Mouse (Mus musculus): ENCODE results near the gene Gpank1. TPM values are rescaled to one million over a fixed set of nuclear protein-coding genes. Genes with fewer than 3 reads are reported as not detected.

Gene Gpank1
- polyA plus RNA-seq, 1 experiment from 2014 or later: 24.6 TPM

DNA sequence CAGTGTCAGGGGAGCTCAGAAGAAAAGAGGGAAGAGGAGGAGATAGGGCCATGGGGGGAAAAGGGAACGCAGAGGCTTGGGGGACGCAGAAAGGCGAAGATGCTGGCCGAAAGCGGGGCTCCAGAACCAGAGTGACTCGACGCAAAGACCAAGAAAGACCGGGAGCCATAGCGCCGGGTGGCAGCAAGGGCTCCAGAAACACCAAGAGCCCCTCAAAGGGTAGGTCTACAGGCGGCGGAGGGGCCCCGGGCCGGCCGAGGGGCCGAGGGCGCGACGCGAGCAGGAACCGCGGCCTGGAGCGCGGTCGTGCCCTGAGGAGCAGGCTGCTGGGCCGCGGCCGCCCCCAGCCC, 42.9 kb downstream of the Gpank1 start:
- Histone ChIP-seq H3K36me3 (replicated peaks; ENCODE audit: control insufficient read depth, insufficient read depth, low read depth, low read length) (peaks cover 21% of the 10 kb centered on the region), H3K9me3 (replicated peaks; ENCODE audit: control insufficient read depth, low read length) (no peaks in the 10 kb centered on the region), H3K4me2 (ENCODE audit: low read depth, low read length) (peak overlapping the region; percentile 96), H3K27me3 (ENCODE audit: control insufficient read depth, insufficient read depth, low read length) (no peaks in the 10 kb centered on the region), H3K9ac (replicated peaks; ENCODE audit: low read length) (peak overlapping the region; percentile 99), H3K27ac (replicated peaks; ENCODE audit: low read depth, low read length) (peak overlapping the region; percentile 93), H3K4me1 (ENCODE audit: control insufficient read depth, insufficient read depth, low read length) (peaks cover 2% of the 10 kb centered on the region; the same call in 1 of the 2 replicates), H3K4me3 (ENCODE audit: low read depth, low read length) (peak overlapping the region; percentile 91)
- ATAC-seq (replicated peaks; ENCODE audit: insufficient number of reproducible peaks, low FRiP score, low TSS enrichment, low read depth): no peak; the same call in 1 of the 2 replicates
- under 1% methylated on average over 20 of the region's 28 CpGs for WGBS
- DNase-seq (ENCODE audit: low spot score): no peak

DNA sequence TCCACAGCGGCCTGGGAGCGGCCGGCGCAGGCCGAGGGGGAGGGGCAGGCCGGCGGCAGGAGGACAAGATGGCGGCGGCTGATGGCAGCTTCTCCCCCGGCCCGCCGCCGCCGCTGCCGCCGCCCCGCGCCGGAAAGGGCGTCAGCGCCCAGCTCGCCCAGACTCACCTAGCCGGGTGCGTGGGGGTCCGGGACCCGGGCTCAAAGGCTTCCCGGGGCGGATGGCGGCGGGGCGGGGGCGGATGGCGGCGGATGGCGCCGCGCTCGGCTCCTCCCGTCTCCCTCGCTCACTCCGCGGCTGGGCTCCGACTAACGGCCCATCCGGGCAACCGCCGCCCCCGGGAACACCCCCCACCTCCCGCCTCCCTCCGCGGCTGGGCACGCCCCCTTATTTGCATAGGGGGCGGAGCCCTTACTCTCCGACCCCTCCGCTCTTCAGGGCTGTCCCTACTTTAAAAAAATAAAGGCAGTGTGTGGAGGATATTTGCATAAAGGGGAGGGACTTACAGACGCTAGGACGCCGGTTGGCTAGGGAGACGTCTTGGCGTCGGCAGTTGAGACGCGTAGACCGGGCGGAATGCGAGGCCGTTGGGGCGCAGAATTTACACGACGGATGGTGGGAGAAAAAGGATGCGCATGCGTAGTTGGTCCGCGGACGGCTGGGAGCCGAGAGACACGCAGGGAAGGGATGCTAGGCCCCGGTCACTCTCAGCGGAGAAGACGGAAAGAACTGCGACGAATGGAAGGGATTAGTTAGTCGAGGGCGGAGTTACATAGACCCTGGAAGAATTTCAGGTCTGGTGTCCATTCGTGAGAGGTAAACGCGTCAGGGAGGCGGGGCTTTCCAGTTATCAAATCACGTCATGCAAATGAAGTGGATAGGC, 43.6 kb downstream of the Gpank1 start, which contains the start of gene Prrc2a:
Gene Prrc2a (minus strand): TSS at position 330 of the 883 bp plus-strand sequence.
- DNase-seq (ENCODE audit: low spot score): peak; percentile 98
- peak within 1 kb of the TSS; percentile 93 for H3K27ac ChIP-seq (replicated peaks; ENCODE audit: low read depth, low read length)
- peak within 1 kb of the TSS; percentile 96 for H3K4me2 ChIP-seq (ENCODE audit: low read depth, low read length)
- no peaks in the 10 kb centered on the region for H3K9me3 ChIP-seq (replicated peaks; ENCODE audit: control insufficient read depth, low read length)
- peaks cover 16% of the 10 kb centered on the region for H3K36me3 ChIP-seq (replicated peaks; ENCODE audit: control insufficient read depth, insufficient read depth, low read depth, low read length)
- H3K27me3 ChIP-seq (ENCODE audit: control insufficient read depth, insufficient read depth, low read length): no peaks in the 10 kb centered on the region
- H3K9ac ChIP-seq (replicated peaks; ENCODE audit: low read length): peak within 1 kb of the TSS; percentile 99
- under 1% methylated on average over 53 of the region's 89 CpGs for WGBS
- peak within 1 kb of the TSS; percentile 91 for H3K4me3 ChIP-seq (ENCODE audit: low read depth, low read length)
- peaks cover 2% of the 10 kb centered on the region; the same call in 1 of the 2 replicates for H3K4me1 ChIP-seq (ENCODE audit: control insufficient read depth, insufficient read depth, low read length)
- peak; percentile 89 for ATAC-seq (replicated peaks; ENCODE audit: insufficient number of reproducible peaks, low FRiP score, low TSS enrichment, low read depth)

DNA sequence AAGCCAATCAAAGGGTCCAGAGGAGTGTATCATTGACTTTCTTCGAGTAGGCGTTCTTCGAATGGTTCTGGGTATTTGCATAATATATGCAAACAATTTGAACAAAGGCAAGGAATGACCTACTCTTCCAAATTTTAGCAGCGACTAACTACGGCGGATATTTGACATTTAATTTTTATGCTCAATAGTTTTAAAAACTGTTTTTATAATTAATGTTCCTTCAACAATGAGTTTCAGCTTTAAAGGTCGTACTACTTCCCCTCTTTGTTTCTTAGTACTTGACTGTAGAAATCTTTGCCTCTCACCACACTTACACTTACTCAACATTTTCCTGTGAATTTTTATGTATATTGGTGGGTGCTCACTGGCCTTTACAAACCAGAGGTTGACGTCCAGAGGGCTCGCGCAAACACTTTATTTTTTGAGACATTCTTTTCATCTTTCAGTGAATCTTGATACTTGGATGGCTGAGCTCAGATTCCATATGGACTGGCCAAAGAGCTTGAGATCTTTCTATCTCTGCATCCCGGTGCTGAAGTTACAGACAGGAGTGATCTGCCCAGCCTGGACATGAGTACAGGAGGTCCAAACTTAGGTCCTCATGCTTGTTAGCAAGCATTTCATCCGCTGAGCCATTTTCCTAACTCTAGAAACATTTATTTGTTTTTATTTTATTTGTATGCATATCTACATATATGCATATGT, 44.3 kb downstream of the Gpank1 start:
- WGBS: 24% methylated on average over 12 of the region's 12 CpGs
- H3K4me3 ChIP-seq (ENCODE audit: low read depth, low read length): peak overlapping the region; percentile 91
- ATAC-seq (replicated peaks; ENCODE audit: insufficient number of reproducible peaks, low FRiP score, low TSS enrichment, low read depth) (peak; percentile 82), DNase-seq (ENCODE audit: low spot score) (peak; percentile 21)
- H3K9ac ChIP-seq (replicated peaks; ENCODE audit: low read length): peak overlapping the region; percentile 39
- peak overlapping the region; percentile 80 for H3K27ac ChIP-seq (replicated peaks; ENCODE audit: low read depth, low read length)
- no peaks in the 10 kb centered on the region for H3K27me3 ChIP-seq (ENCODE audit: control insufficient read depth, insufficient read depth, low read length)
- H3K4me2 ChIP-seq (ENCODE audit: low read depth, low read length): peak overlapping the region; percentile 36
- peaks cover 8% of the 10 kb centered on the region for H3K36me3 ChIP-seq (replicated peaks; ENCODE audit: control insufficient read depth, insufficient read depth, low read depth, low read length)
- peaks cover 2% of the 10 kb centered on the region; the same call in 1 of the 2 replicates for H3K4me1 ChIP-seq (ENCODE audit: control insufficient read depth, insufficient read depth, low read length)
- no peaks in the 10 kb centered on the region for H3K9me3 ChIP-seq (replicated peaks; ENCODE audit: control insufficient read depth, low read length)

DNA sequence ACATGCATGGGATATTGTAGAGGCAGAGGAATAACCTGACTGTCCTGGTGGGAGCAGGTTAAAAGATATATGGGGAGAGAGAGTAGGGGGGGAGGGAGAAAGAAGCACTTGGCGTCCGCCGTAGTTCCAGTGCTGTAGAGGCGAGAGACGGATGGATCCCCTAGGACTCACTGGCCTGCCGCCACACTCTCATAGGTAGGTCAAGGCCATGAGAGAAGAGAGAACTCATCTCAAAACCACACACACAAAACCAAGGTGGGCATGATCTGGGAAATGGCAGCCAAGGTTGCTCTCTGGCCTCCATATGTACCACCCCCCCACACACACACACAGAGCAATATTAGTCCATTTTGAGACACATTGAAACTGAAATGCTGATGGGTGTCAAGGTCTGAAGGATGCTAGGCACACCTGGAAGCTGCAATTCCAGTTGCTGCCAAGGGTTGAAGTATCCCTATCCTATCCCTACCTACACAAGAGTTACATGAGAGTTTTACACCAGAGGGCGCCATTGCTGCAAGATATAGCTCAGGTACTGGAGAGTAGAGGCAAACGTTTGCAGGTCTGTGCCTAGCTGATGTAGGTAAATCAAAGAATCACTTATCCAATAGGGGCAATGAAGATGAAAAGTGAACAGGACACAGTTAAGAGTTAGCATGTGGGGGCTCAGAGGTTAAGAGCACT, 45.2 kb downstream of the Gpank1 start:
- Histone ChIP-seq H3K27me3 (ENCODE audit: control insufficient read depth, insufficient read depth, low read length) (no peaks in the 10 kb centered on the region), H3K36me3 (replicated peaks; ENCODE audit: control insufficient read depth, insufficient read depth, low read depth, low read length) (no peaks in the 10 kb centered on the region; the same call in 1 of the 2 replicates), H3K4me1 (ENCODE audit: control insufficient read depth, insufficient read depth, low read length) (peaks cover 2% of the 10 kb centered on the region; the same call in 1 of the 2 replicates), H3K4me2 (ENCODE audit: low read depth, low read length) (peak overlapping the region; percentile 36; the same call in 1 of the 2 replicates), H3K9ac (replicated peaks; ENCODE audit: low read length) (peak overlapping the region; percentile 38; the same call in 1 of the 2 replicates), H3K4me3 (ENCODE audit: low read depth, low read length) (no peak overlapping the region), H3K9me3 (replicated peaks; ENCODE audit: control insufficient read depth, low read length) (no peaks in the 10 kb centered on the region), H3K27ac (replicated peaks; ENCODE audit: low read depth, low read length) (no peak overlapping the region)
- peak; percentile 81 for DNase-seq (ENCODE audit: low spot score)
- ATAC-seq (replicated peaks; ENCODE audit: insufficient number of reproducible peaks, low FRiP score, low TSS enrichment, low read depth): 0 out of 2 replicates have a peak, but pooled peaks have one; percentile 11
- 74% methylated on average over 8 of the region's 8 CpGs for WGBS

DNA sequence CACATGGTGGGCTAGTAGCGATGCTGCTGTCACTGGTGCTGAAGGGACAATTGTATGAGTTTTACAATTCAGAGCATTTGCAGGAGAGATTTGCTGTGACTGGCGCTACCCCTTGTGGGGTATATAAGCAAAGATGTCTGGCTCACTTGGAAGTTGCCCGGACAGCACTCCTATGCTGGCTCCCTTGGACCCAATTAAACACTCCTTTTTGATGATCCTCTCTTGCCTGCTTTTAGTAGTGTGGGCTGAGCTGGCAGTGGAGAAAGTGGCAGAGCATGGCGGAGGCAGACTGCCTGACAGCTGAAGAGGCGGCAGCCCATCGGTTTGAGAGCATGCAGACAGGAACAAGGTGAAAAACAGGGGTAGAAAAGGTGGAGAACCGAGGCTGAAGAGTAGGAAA, 46.5 kb downstream of the Gpank1 start:
- DNase-seq (ENCODE audit: low spot score) (no peak), ATAC-seq (replicated peaks; ENCODE audit: insufficient number of reproducible peaks, low FRiP score, low TSS enrichment, low read depth) (no peak)
- Histone ChIP-seq H3K36me3 (replicated peaks; ENCODE audit: control insufficient read depth, insufficient read depth, low read depth, low read length) (no peaks in the 10 kb centered on the region), H3K27me3 (ENCODE audit: control insufficient read depth, insufficient read depth, low read length) (no peaks in the 10 kb centered on the region), H3K9ac (replicated peaks; ENCODE audit: low read length) (no peak overlapping the region), H3K9me3 (replicated peaks; ENCODE audit: control insufficient read depth, low read length) (no peaks in the 10 kb centered on the region), H3K4me3 (ENCODE audit: low read depth, low read length) (no peak overlapping the region), H3K27ac (replicated peaks; ENCODE audit: low read depth, low read length) (no peak overlapping the region), H3K4me2 (ENCODE audit: low read depth, low read length) (no peak overlapping the region), H3K4me1 (ENCODE audit: control insufficient read depth, insufficient read depth, low read length) (peaks cover 2% of the 10 kb centered on the region; the same call in 1 of the 2 replicates)
- WGBS: 84% methylated on average over 7 of the region's 7 CpGs

DNA sequence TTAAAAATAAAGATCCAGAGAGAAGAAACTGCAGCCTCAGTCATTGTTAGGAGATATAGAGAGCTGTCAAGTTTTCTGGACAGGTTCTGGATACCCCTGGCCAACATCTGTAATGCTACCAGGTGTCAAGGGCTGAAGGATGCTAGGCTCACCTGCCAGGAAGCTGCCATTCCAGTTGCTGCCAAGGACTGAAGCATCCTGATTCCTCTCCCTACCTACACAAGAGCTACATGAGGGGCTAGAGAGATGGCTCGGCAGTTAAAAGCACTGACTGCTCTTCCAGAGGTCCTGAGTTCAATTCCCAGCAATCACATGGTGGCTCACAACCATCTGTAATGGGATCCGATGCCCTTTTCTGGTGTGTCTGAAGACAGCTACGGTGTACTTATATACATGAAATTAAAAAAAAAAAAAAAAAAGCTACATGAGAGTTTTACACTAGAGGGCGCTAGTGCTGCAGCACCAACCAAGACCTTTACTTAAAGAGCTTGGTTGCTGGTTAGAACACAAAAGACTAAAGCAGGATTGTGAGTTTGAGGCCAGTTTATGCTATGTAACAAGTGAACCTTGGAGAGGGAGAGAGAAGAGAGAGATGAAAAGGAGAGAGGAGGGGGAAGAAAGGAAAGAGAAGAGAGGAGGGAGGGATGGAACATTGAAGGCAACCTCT, 47.4 kb downstream of the Gpank1 start:
- Histone ChIP-seq H3K9ac (replicated peaks; ENCODE audit: low read length) (no peak overlapping the region), H3K4me3 (ENCODE audit: low read depth, low read length) (no peak overlapping the region), H3K9me3 (replicated peaks; ENCODE audit: control insufficient read depth, low read length) (no peaks in the 10 kb centered on the region), H3K36me3 (replicated peaks; ENCODE audit: control insufficient read depth, insufficient read depth, low read depth, low read length) (no peaks in the 10 kb centered on the region), H3K4me1 (ENCODE audit: control insufficient read depth, insufficient read depth, low read length) (no peaks in the 10 kb centered on the region), H3K27me3 (ENCODE audit: control insufficient read depth, insufficient read depth, low read length) (no peaks in the 10 kb centered on the region), H3K4me2 (ENCODE audit: low read depth, low read length) (no peak overlapping the region), H3K27ac (replicated peaks; ENCODE audit: low read depth, low read length) (no peak overlapping the region)
- 22% methylated on average over 4 of the region's 4 CpGs for WGBS
- DNase-seq (ENCODE audit: low spot score) (peak; percentile 84), ATAC-seq (replicated peaks; ENCODE audit: insufficient number of reproducible peaks, low FRiP score, low TSS enrichment, low read depth) (no peak)

DNA sequence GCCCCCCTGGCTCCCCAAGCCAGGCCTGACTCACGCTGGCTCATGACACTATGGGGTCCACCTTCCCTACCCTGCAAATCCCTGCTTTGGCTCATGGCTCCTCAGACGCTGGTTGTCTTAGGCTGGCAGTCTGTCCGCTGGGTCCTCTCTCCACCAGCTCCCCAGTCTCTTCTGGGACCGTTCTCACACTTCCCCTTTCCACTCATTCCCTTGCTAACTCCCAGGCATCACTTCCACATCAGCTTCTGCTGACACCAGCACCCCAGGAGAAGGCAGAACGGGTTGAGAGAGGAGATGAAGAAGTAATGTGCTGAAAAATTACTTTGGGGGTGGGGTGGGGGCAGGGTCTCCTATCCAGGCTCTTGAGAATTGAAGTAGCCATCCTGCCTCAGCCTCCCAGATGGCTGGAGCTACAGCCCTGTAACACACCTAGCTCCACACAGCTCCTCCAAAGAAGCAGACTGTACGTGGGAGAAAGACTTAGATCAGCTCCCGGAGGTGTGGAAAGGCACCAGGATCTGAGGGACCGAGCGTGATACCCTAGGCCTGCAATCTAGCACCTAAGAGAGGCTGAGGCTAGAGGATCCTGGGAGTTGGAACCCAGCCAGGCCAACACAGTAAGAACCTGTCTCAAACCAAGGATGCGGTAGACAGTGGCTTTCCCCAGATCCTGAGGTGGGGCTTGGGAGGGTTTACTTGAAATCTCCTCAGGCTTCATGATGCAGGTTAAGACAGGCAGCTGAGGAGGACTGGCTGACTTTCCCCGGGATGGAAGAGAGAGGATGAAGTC, 51.4 kb downstream of the Gpank1 start:
- H3K27ac ChIP-seq (replicated peaks; ENCODE audit: low read depth, low read length): no peak overlapping the region
- no peak for ATAC-seq (replicated peaks; ENCODE audit: insufficient number of reproducible peaks, low FRiP score, low TSS enrichment, low read depth)
- 72% methylated on average over 11 of the region's 11 CpGs for WGBS

More for the DNA sequence above, 51.4 kb downstream of the Gpank1 start:
- H3K4me3 ChIP-seq (ENCODE audit: low read depth, low read length): no peak overlapping the region
- no peaks in the 10 kb centered on the region for H3K4me1 ChIP-seq (ENCODE audit: control insufficient read depth, insufficient read depth, low read length)
- H3K9me3 ChIP-seq (replicated peaks; ENCODE audit: control insufficient read depth, low read length): no peaks in the 10 kb centered on the region
- no peak for DNase-seq (ENCODE audit: low spot score)
- no peak overlapping the region for H3K4me2 ChIP-seq (ENCODE audit: low read depth, low read length)
- H3K36me3 ChIP-seq (replicated peaks; ENCODE audit: control insufficient read depth, insufficient read depth, low read depth, low read length): no peaks in the 10 kb centered on the region
- no peak overlapping the region for H3K9ac ChIP-seq (replicated peaks; ENCODE audit: low read length)
- H3K27me3 ChIP-seq (ENCODE audit: control insufficient read depth, insufficient read depth, low read length): no peaks in the 10 kb centered on the region

Measured in embryonic facial prominence, embryonic 11.5 days (tissue).